Mouse (Mus musculus) granulocyte monocyte progenitor cell, adult 5-6 weeks (primary cell): ENCODE data around the gene Ensa. TPM values are rescaled to one million over a fixed set of nuclear protein-coding genes. Genes with fewer than 3 reads are reported as not detected.
"Not testable (repeated sequence)": the region's sequence is repeated elsewhere in the genome, so short reads cannot be mapped to it uniquely, and the experiment has no call there.

ENCODE experiments used
- ATAC-seq: replicated peaks from 2 replicates; pipeline ENCODE4 v1.8.0; 2016; ENCODE audit warnings: mild to moderate bottlenecking, moderate TSS enrichment, inconsistent platforms; ENCODE audit not compliant: poor library complexity, severe bottlenecking
- total RNA-seq, 2 experiments: library from RNA; stranded (forward) in 1 of 2; stranded (reverse) in 1 of 2; fragments of 200-712, 200-1000 nt in 1 of 2; fragments of >200 nt in 1 of 2; fragmentation: Nextera tagmentation in 1 of 2; gene quantifications; 2 replicates each; pipeline ENCODE4 v1.2.3; 2014 to 2017

Gene Ensa
- total RNA-seq (2014; fragmentation: Nextera tagmentation) = 44.2 and 44.3 TPM in 2 replicates
- total RNA-seq (2017) = 47.7 and 63.0 TPM in 2 replicates

GRCm38 (mm10) chr3:95624628-95625503 is at the start of gene Ensa:
Gene Ensa, plus strand, starts transcription at chr3:95624993.
- ATAC-seq = peak; percentile 94

GRCm38 (mm10) chr3:95587754-95588603 is 36.8 kb upstream of the Ensa start:
- ATAC-seq = no peak; the same call in 1 of the 2 replicates

GRCm38 (mm10) chr3:95588604-95589086 is 36.1 kb upstream of the Ensa start, which contains the start of gene Golph3l:
Gene Golph3l, plus strand, starts transcription at chr3:95588934.
- peak; percentile 100 for ATAC-seq

- no peak for ATAC-seq
These were observed 26.1 kb upstream of the Ensa start for GRCm38 (mm10) chr3:95598734-95599133.

- ATAC-seq = no peak
These were observed 23.5 kb upstream of the Ensa start for GRCm38 (mm10) chr3:95601287-95601686.

DNA sequence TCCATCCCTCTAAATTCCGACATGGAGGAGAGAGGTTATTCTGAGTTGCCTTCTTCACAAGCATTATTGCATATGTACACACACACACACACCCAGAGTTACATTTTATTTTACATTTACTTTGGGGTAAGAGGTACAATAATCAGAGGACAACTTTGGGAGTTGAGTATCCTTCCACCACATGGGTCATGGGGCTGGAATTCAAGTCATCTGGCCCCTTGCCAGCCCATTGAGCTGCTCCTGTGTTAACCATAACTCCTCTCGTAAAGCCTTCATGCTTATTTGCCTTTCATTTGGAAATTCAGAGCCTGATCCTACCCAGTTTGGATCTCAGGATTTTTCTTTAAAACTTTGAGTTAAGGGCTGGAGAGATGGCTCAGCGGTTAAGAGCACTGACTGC is 18.7 kb upstream of the Ensa start:
- ATAC-seq = no peak

DNA sequence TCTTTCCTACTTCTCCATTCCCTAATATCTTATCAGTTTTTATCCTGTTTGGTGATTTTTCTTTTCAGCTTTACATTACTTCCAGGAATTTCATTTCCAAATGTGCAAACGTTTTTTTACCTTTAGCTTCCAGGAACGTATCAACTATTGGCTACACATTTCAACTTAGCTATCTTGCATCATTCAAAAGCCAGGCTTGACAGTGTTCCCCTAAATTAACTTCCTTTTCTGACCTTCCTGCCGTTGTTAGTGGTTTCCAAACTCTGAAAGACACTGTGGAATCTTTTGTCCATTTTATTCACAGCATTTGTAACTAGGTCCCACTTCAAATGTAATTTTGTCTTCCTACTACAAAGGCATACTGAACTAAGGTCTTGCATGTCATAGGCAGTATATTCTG is 15.6 kb upstream of the Ensa start:
- peak; percentile 81 for ATAC-seq

GRCm38 (mm10) chr3:95613996-95614395 is 10.8 kb upstream of the Ensa start:
- no peak for ATAC-seq

DNA sequence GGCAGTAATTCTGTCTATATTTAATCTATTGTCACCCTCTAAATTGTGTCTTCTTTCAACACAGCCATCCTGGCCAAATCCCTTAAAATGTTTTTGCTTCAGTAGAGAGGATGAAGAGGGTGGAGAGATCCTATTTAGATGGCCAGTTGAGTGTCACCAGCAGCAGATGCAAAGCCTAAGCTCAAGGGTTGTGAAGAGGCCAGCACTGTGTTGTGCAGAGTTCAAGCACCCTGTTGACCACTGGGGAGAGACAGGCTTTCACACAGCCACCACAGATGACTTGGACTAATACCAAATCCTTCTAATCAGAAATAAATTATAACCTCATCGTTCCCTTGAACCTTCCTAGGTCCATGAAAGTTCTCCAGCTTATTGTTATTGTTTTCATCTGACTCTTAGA is 6.3 kb upstream of the Ensa start:
- ATAC-seq = no peak

DNA sequence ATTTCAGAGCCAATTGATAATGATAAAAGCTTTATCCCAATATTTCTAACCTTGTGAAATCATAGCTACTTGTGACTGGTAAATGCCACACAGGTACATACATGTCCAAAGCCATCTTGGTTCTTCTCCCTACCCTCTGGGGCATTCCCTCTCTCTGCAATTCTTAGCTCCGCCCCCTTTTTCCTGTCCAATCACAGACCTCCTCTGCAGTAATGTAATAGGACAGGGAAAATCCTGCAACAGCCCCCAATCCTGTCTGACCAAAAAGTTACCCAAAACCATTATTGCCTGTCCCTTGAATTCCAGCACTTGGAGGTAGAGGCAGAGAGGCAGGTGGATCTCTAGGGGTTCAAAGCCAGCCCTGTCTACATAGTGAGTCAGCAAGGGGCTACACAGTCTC is 3.6 kb upstream of the Ensa start:
- ATAC-seq = no peak

- not testable (repeated sequence) for ATAC-seq
These were observed 2.4 kb upstream of the Ensa start for GRCm38 (mm10) chr3:95622421-95622820.

DNA sequence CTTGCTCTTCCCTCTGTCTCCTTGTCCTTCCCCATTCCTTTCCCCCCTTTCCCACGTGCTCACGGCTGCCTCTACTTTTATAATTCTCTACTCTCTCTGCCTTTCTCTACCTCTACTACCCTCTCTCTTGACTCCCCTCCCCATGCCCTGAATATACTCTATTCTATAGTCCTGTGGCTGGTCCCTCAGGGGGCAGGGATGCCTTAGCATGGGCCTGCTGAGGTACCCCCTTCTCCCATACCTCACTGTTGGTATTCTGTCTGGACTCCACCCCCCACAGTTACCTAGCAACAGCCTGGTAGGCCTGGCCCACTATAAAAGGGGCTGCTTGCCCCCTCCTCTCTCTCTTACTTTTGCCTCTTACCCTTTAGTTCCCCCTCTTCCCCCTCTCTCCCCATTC is 1.2 kb upstream of the Ensa start:
- no peak for ATAC-seq

GRCm38 (mm10) chr3:95623991-95624515 is 740 bp upstream of the Ensa start:
- not testable (repeated sequence) for ATAC-seq

DNA sequence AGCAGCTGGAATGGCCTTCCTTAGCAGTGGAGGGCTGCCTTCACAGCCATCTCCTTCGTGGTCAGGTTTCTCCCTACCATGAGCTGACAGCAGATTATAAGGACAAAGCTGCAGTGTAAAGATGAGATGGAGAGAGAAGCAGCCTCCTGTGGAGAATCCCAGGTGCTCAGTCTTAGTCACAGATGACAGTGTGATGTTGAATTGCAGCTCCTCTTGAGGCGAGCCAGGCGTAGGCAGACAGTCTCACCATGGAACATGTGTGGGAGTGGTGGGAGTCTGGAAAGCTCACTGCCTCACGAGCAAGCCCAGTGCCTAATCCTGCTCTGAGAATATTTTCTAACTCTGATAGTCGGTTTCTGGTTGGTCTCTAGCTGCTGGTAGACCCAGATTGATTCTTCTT is 3.0 kb downstream of the Ensa start:
- ATAC-seq = no peak

GRCm38 (mm10) chr3:95629755-95630154 is 5.0 kb downstream of the Ensa start:
- ATAC-seq = no peak

DNA sequence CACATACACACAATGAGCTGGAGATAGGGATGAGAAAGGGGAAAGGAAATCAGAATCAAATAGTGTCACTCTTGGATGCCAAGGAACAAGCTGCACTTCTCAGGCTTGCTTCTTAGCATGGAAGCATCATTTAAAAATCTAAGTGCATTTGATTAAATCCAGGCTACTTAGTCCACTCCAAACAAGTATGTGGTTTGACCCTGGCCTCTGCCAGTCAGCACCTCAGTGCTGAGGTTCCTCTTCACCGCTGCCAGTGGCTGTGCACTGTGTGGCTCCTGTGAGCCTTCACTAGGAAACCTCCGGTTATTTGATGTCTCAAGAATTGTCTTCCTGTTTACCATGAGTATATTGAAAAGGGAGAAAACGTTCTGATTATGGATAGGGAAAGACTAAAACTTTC is 6.1 kb downstream of the Ensa start:
- no peak for ATAC-seq

GRCm38 (mm10) chr3:95631304-95631703 is 6.5 kb downstream of the Ensa start:
- no peak for ATAC-seq

- peak; percentile 52 for ATAC-seq
These were observed 8.1 kb downstream of the Ensa start for GRCm38 (mm10) chr3:95632648-95633588.

GRCm38 (mm10) chr3:95635636-95636035 is 10.8 kb downstream of the Ensa start:
- ATAC-seq = no peak

DNA sequence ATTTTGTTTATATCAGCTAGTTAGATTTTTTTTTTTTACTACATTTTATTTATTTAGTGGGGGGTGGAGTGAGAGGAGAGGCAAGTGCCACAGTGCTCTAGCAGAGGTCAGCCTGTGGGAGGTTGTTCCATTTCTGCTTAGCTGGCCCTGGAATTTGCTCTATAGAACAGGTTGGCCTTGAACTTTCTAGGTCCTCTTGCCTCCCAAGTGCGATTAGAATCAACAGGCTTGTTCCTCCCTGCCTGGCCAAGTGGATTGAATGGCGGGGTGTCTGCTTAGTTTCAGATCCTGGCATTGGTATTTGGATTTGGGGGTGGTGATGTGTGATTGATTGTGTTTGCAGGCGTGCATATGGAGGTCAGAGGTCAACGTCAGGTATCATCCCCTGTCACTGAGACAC is 11.3 kb downstream of the Ensa start:
- ATAC-seq = no peak
